Mouse (Mus musculus) ES-Bruce4 (cell line): ENCODE measurements around the gene Rps23. TPM values are rescaled to one million over a fixed set of nuclear protein-coding genes. Genes with fewer than 3 reads are reported as not detected.
A peak's percentile ranks its signal among the peaks of the same experiment; 100 is the strongest.
"Not testable (repeated sequence)": the region's sequence is repeated elsewhere in the genome, so short reads cannot be mapped to it uniquely, and the experiment has no call there.

Source experiments
- H3K27ac ChIP-seq: 2 replicates; pipeline ENCODE4 v1.5.1; 2012; ENCODE audit warnings: low read length, inconsistent platforms; ENCODE audit not compliant: insufficient read depth
- H3K27me3 ChIP-seq: 2 replicates; pipeline ENCODE4 v1.6.1; 2012; ENCODE audit warnings: mild to moderate bottlenecking, low read length, inconsistent platforms; ENCODE audit not compliant: control insufficient read depth, poor library complexity, insufficient read depth, severe bottlenecking
- H3K36me3 ChIP-seq: 2 replicates; pipeline ENCODE4 v1.6.1; 2012; ENCODE audit warnings: inconsistent platforms, mild to moderate bottlenecking, low read length, moderate library complexity; ENCODE audit not compliant: control insufficient read depth, poor library complexity, insufficient read depth, severe bottlenecking
- H3K4me1 ChIP-seq: one replicate; pipeline ENCODE4 v1.8.1; 2011; ENCODE audit warnings: low read length; ENCODE audit not compliant: control insufficient read depth, insufficient read depth
- H3K4me3 ChIP-seq: 2 replicates; pipeline ENCODE4 v1.5.1; 2011; ENCODE audit warnings: low read depth, mild to moderate bottlenecking, low read length
- H3K9ac ChIP-seq: 2 replicates; pipeline ENCODE4 v1.6.1; 2012; ENCODE audit warnings: low read depth, mild to moderate bottlenecking, inconsistent platforms; ENCODE audit not compliant: poor library complexity, severe bottlenecking
- H3K9me3 ChIP-seq: replicated peaks from 2 replicates; pipeline ENCODE4 v1.6.1; 2012; ENCODE audit warnings: mild to moderate bottlenecking, low read length, inconsistent platforms; ENCODE audit not compliant: control insufficient read depth, poor library complexity, insufficient read depth, severe bottlenecking
- CTCF ChIP-seq: IDR thresholded peaks from one replicate; pipeline ENCODE4 v1.8.1; 2011; ENCODE audit warnings: low read depth, low read length
- EP300 ChIP-seq: IDR thresholded peaks from 2 replicates; pipeline ENCODE4 v1.6.1; 2011; ENCODE audit warnings: low read depth, low read length; ENCODE audit not compliant: insufficient read depth
- POLR2A ChIP-seq: IDR thresholded peaks from one replicate; pipeline ENCODE4 v1.8.1; 2011; ENCODE audit warnings: low read length; ENCODE audit not compliant: insufficient read depth
- polyA plus RNA-seq: library from polyadenylated mRNA; stranded (reverse); fragments of >200 nt; gene quantifications from 2 replicates; pipeline ENCODE4 v1.2.4, GENCODE M21; 2011; ENCODE audit warnings: low read depth; ENCODE audit not compliant: missing spikeins, insufficient read depth, insufficient read length

Rps23 gene
- polyA plus RNA-seq, 1 experiment, result 488 TPM

DNA sequence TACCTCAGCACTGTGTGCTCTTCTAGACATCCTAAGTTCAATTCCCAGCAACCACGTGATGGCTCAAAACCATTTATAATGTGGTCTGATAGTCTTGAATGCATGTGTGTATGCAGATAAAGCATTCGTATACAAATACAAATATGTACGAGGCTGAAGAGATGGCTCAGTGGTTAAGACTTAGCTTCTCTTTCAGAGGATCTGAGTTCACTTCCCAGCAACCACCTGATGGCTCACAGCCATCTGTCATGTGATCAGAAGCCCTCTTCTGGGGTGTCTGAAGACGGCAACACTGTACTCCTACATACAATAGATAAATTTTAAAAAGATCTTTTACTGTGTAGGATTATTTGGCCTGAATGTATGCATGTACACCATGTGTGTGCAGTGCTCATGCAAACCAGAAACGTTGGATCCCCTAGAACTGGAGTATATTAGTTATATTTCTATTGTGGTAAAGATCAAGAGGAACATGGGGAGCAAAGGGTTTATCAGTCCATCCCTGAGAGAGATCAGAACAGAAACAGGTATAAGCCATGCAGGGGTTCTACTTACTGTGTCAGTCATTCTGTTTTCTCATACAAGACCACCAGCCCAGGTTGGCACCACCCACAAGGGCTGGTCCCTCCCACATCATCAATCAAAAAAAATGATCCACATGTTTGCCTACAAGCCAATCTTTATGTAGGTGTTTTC lies 4.3 kb downstream of the Rps23 start:
- peaks cover 32% of the 10 kb centered on the region for H3K36me3 ChIP-seq
- H3K4me3 ChIP-seq, result no peak overlapping the region
- no peaks in the 10 kb centered on the region for H3K9me3 ChIP-seq
- no peaks in the 10 kb centered on the region for H3K27me3 ChIP-seq
- TF ChIP-seq EP300, result no peak
- TF ChIP-seq CTCF, result no peak
- no peak for TF ChIP-seq POLR2A
- H3K9ac ChIP-seq, result no peak overlapping the region
- no peaks in the 10 kb centered on the region for H3K4me1 ChIP-seq
- H3K27ac ChIP-seq, result no peak overlapping the region

DNA sequence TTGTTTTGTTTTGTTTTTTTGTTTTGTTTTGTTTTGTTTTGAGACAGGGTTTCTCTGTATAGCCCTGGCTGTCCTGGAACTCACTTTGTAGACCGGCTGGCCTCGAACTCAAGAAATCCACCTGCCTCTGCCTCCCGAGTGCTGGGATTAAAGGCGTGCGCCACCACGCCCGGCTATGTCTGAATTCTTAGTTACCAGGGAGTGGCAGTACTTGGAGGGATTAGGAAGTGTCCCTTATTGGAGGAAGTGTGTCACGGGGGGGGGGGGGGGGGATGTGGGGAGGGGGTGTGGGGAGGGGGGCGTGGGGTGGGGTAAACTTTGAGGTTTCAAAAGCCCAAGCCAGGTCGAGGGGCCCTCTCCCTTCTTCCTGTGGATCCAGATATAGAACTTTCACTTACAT lies 5.5 kb downstream of the Rps23 start:
- not testable (repeated sequence) for H3K27me3 ChIP-seq, H3K4me3 ChIP-seq, H3K4me1 ChIP-seq, H3K9ac ChIP-seq, H3K27ac ChIP-seq, H3K9me3 ChIP-seq
- peaks cover 32% of the 10 kb centered on the region for H3K36me3 ChIP-seq

GRCm38 (mm10) chr13:90929847-90930246 lies 7.1 kb downstream of the Rps23 start:
- H3K27ac ChIP-seq, result no peak overlapping the region
- H3K27me3 ChIP-seq, result no peaks in the 10 kb centered on the region
- H3K4me1 ChIP-seq, result no peaks in the 10 kb centered on the region
- peaks cover 19% of the 10 kb centered on the region for H3K36me3 ChIP-seq
- no peak overlapping the region for H3K4me3 ChIP-seq
- TF ChIP-seq CTCF (no peak), EP300 (no peak), POLR2A (no peak)
- H3K9ac ChIP-seq, result no peak overlapping the region
- no peaks in the 10 kb centered on the region for H3K9me3 ChIP-seq

- Histone ChIP-seq H3K4me3 (no peak overlapping the region), H3K36me3 (no peaks in the 10 kb centered on the region), H3K27ac (no peak overlapping the region), H3K9ac (no peak overlapping the region), H3K9me3 (no peaks in the 10 kb centered on the region), H3K4me1 (no peaks in the 10 kb centered on the region), H3K27me3 (no peaks in the 10 kb centered on the region)
- no peak for TF ChIP-seq CTCF
- TF ChIP-seq POLR2A, result no peak
- no peak for TF ChIP-seq EP300
Observed at GRCm38 (mm10) chr13:90933256-90933655, 10.5 kb downstream of the Rps23 start.

- Histone ChIP-seq H3K27ac (no peak overlapping the region), H3K4me1 (no peaks in the 10 kb centered on the region), H3K9me3 (no peaks in the 10 kb centered on the region), H3K4me3 (no peak overlapping the region), H3K36me3 (no peaks in the 10 kb centered on the region), H3K9ac (no peak overlapping the region), H3K27me3 (no peaks in the 10 kb centered on the region)
- TF ChIP-seq CTCF (no peak), EP300 (no peak), POLR2A (no peak)
Observed at GRCm38 (mm10) chr13:90935852-90936251, 13.1 kb downstream of the Rps23 start.

- no peaks in the 10 kb centered on the region for H3K4me1 ChIP-seq
- TF ChIP-seq EP300, result peak; percentile 51; the same call in 1 of the 2 replicates
- TF ChIP-seq POLR2A, result no peak
- H3K9ac ChIP-seq, result no peak overlapping the region
- H3K9me3 ChIP-seq, result no peaks in the 10 kb centered on the region
- H3K27ac ChIP-seq, result no peak overlapping the region
- H3K36me3 ChIP-seq, result no peaks in the 10 kb centered on the region
- H3K4me3 ChIP-seq, result no peak overlapping the region
- H3K27me3 ChIP-seq, result no peaks in the 10 kb centered on the region
Observed at GRCm38 (mm10) chr13:90939192-90939591, 16.4 kb downstream of the Rps23 start.
